Mouse (Mus musculus): Measurements from ENCODE around the gene Wdr31. TPM values are rescaled to one million over a fixed set of nuclear protein-coding genes. Genes with fewer than 3 reads are reported as not detected.

Wdr31 gene
- total RNA-seq, 4 experiments from 2014 or later = 9.1 to 11.4 (median 10.6) TPM

GRCm38 (mm10) chr4:62440986-62441385 lies 29.7 kb downstream of the Wdr31 start:
- DNase-seq (ENCODE audit: low spot score in 2 of 2) = no peak

- DNase-seq (ENCODE audit: low spot score in 2 of 2) = no peak
Observed at GRCm38 (mm10) chr4:62440544-62440943, 30.2 kb downstream of the Wdr31 start.

GRCm38 (mm10) chr4:62439793-62440192 lies 30.9 kb downstream of the Wdr31 start:
- DNase-seq (ENCODE audit: low spot score in 2 of 2) = no peak

- no peak for DNase-seq (ENCODE audit: low spot score in 2 of 2)
Observed at GRCm38 (mm10) chr4:62437871-62438270, 32.8 kb downstream of the Wdr31 start.

- no peak for DNase-seq (ENCODE audit: low spot score in 2 of 2)
Observed at GRCm38 (mm10) chr4:62437256-62437778, 33.4 kb downstream of the Wdr31 start.

- no peak for DNase-seq (ENCODE audit: low spot score in 2 of 2)
Observed at GRCm38 (mm10) chr4:62435081-62435480, 35.6 kb downstream of the Wdr31 start, which contains the start of gene Rnf183. TSS of gene Rnf183 (minus strand) at chr4:62435252.

- DNase-seq (ENCODE audit: low spot score in 2 of 2) = no peak
Observed at GRCm38 (mm10) chr4:62433939-62434870, 36.5 kb downstream of the Wdr31 start.

- no peak for DNase-seq (ENCODE audit: low spot score in 2 of 2)
Observed at GRCm38 (mm10) chr4:62431522-62431921, 39.2 kb downstream of the Wdr31 start.

GRCm38 (mm10) chr4:62430678-62431077 lies 40.0 kb downstream of the Wdr31 start:
- DNase-seq (ENCODE audit: low spot score in 2 of 2) = no peak

GRCm38 (mm10) chr4:62429616-62430015 lies 41.1 kb downstream of the Wdr31 start:
- no peak for DNase-seq (ENCODE audit: low spot score in 2 of 2)

GRCm38 (mm10) chr4:62427978-62428758 lies 42.5 kb downstream of the Wdr31 start:
- DNase-seq (ENCODE audit: low spot score in 2 of 2) = no peak

- no peak for DNase-seq (ENCODE audit: low spot score in 2 of 2)
Observed at GRCm38 (mm10) chr4:62425891-62426290, 44.8 kb downstream of the Wdr31 start.

GRCm38 (mm10) chr4:62419091-62419490 lies 51.6 kb downstream of the Wdr31 start:
- no peak for DNase-seq (ENCODE audit: low spot score in 2 of 2)

- no peak for DNase-seq (ENCODE audit: low spot score in 2 of 2)
Observed at GRCm38 (mm10) chr4:62418448-62418847, 52.2 kb downstream of the Wdr31 start.

GRCm38 (mm10) chr4:62411606-62412005 lies 59.1 kb downstream of the Wdr31 start:
- no peak for DNase-seq (ENCODE audit: low spot score in 2 of 2)

- DNase-seq (ENCODE audit: low spot score in 2 of 2) = no peak
Observed at GRCm38 (mm10) chr4:62410325-62410724, 60.4 kb downstream of the Wdr31 start.

- DNase-seq (ENCODE audit: low spot score in 2 of 2) = no peak
Observed at GRCm38 (mm10) chr4:62409615-62410014, 61.1 kb downstream of the Wdr31 start.

- peak; percentile 93 to 99 for DNase-seq (ENCODE audit: low spot score in 2 of 2)
Observed at GRCm38 (mm10) chr4:62408601-62409282, 62.0 kb downstream of the Wdr31 start, which contains the start of the genes Cdc26 and Prpf4. TSS of gene Cdc26 (minus strand) at chr4:62408642. TSS of gene Prpf4 (plus strand) at chr4:62408797.

GRCm38 (mm10) chr4:62407730-62408582 lies 62.7 kb downstream of the Wdr31 start:
- peak in 1 of 2 experiments; percentile 36 for DNase-seq (ENCODE audit: low spot score in 2 of 2)

GRCm38 (mm10) chr4:62406133-62406532 lies 64.6 kb downstream of the Wdr31 start:
- no peak for DNase-seq (ENCODE audit: low spot score in 2 of 2)
